Mouse (Mus musculus): ENCODE results near the gene Adamtsl3.

DNA sequence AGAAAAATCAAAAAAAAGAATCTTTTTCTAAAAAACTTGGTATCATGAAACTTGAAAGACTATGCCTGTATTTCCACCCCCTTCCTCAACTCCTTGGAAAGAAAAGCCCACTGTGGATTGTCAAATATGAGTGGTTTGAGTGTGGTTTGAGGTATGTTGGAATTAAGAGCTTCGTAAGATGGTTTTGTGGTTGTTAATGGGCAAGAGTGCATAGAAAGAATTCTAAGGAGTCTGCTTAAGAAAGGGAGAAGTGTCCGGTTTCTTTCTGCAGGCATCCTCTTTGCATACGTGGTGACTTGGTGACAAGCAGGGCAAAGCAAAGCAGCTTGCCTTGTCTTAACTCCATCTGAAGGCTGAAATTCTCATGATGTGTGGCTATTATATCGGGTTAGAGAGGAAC, 81.6 kb downstream of the Adamtsl3 start:
- no peak for TF ChIP-seq CTCF (IDR thresholded peaks at IDR 0.05; ENCODE audit: low read depth)
- no peak for TF ChIP-seq EP300 (IDR thresholded peaks at IDR 0.05; ENCODE audit: low read depth)
